Mouse (Mus musculus) heart, embryonic 16.5 days (tissue): ENCODE results near the gene Hoxa3. TPM values are rescaled to one million over a fixed set of nuclear protein-coding genes. Genes with fewer than 3 reads are reported as not detected.

Experiments
- ATAC-seq: fragments of 200-750 bp; cut with Nextera tagmentation; replicated peaks from 2 replicates; pipeline ENCODE4 v1.8.0; 2017; ENCODE audit warnings: moderate number of reproducible peaks; ENCODE audit not compliant: insufficient read depth, low FRiP score; ENCODE audit errors: extremely low read depth
- H3K27ac ChIP-seq: fragments of 300-500 bp; sonication (generic); 2 replicates; pipeline ENCODE4 v1.5.1; 2014; ENCODE audit warnings: mild to moderate bottlenecking, low read length, control low read depth, moderate library complexity
- H3K27me3 ChIP-seq: fragments of 300-500 bp; sonication (generic); 2 replicates; pipeline ENCODE4 v1.6.1; 2014; ENCODE audit warnings: low read length, mixed read lengths; ENCODE audit not compliant: control insufficient read depth, insufficient read depth
- H3K36me3 ChIP-seq: fragments of 300-500 bp; sonication (generic); 2 replicates; pipeline ENCODE4 v1.6.1; 2014; ENCODE audit not compliant: control insufficient read depth, insufficient read depth
- H3K4me1 ChIP-seq: fragments of 300-500 bp; sonication (generic); 2 replicates; pipeline ENCODE4 v1.6.1; 2014; ENCODE audit warnings: low read length, mixed read lengths; ENCODE audit not compliant: control insufficient read depth, insufficient read depth
- H3K4me2 ChIP-seq: fragments of 300-500 bp; sonication (generic); 2 replicates; pipeline ENCODE4 v1.6.1; 2014; ENCODE audit warnings: low read depth, mild to moderate bottlenecking, control low read depth, low read length
- H3K4me3 ChIP-seq: fragments of 300-500 bp; sonication (generic); 2 replicates; pipeline ENCODE4 v1.5.1; 2014; ENCODE audit warnings: mild to moderate bottlenecking, control low read depth, low read length
- H3K9ac ChIP-seq: fragments of 300-500 bp; sonication (generic); 2 replicates; pipeline ENCODE4 v1.6.1; 2014; ENCODE audit warnings: low read length, control low read depth
- H3K9me3 ChIP-seq: fragments of 300-500 bp; sonication (generic); replicated peaks from 2 replicates; pipeline ENCODE4 v1.6.1; 2016; ENCODE audit warnings: low read length; ENCODE audit not compliant: control insufficient read depth
- WGBS: fragments of 180-500 bp; shearing (Covaris S2); extraction: QIAGEN DNeasy Blood & Tissue Kit; methylation state at CpG from one replicate; pipeline ENCODE4 v1.1.7; 2014; 5-methylcytosine and 5-hydroxymethylcytosine counted together
- polyA plus RNA-seq: library from polyadenylated mRNA; unstranded; fragments of >200 nt; fragmentation: Nextera tagmentation; extraction: Ambion mirVana; gene quantifications from 2 replicates; pipeline ENCODE4 v1.2.1, GENCODE M21; 2015

The Hoxa3 gene
- 0.89 and 1.3 TPM in 2 replicates for polyA plus RNA-seq

- 6% methylated on average over 38 of the region's 38 CpGs for WGBS
- Histone ChIP-seq H3K4me3 (peak within 1 kb of the TSS; percentile 39), H3K27me3 (peaks cover 98% of the 10 kb centered on the region), H3K27ac (no peak within 1 kb of the TSS), H3K36me3 (no peaks in the 10 kb centered on the region), H3K4me1 (peaks cover 13% of the 10 kb centered on the region), H3K9ac (no peak within 1 kb of the TSS), H3K4me2 (peak within 1 kb of the TSS; percentile 49), H3K9me3 (no peaks in the 10 kb centered on the region)
- ATAC-seq: no peak
These were observed at the start of gene Hoxa3, which contains the start of gene Gm28308 for GRCm38 (mm10) chr6:52213119-52213986. Gene Hoxa3, minus strand, starts transcription at chr6:52213336. Gene Gm28308, minus strand, starts transcription at chr6:52213339.

GRCm38 (mm10) chr6:52262463-52263320, 49.6 kb upstream of the Hoxa3 start:
- no peak overlapping the region for H3K4me3 ChIP-seq
- 2% methylated on average over 24 of the region's 24 CpGs for WGBS

DNA sequence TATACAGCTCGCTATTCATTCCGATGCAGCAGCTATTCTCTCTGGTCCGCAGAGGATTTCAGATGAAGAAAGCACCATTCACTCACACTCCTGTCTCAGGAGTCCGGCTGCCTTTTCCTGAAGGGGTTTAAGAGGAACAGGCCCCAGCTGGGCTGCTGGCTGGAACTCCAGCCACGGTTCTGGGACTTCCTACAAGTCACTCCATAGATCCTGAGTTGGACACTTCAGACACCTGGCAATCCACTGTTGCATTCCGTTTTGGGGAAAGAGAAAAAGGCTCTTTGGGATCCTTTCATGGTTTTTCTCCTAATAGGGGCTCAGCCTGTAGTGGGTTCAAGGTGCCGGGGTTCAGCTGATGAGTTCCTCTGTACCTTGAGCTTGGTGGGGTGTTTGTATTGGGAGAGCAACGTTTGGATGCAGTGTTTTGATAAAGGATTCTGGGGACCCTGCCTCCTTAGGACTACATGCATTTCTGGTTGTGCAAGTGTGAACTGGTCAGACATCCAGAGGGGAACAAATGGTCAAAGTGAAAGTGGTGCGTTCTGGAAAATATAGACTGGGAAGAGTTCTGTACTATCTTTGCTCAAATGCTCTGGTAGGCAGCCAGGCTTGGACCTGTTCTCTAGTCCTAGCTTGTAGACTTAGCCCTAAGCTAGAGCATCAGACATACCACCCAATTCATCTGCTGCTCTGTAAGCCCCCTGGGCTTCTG, 48.8 kb upstream of the Hoxa3 start:
- Histone ChIP-seq H3K36me3 (no peaks in the 10 kb centered on the region), H3K27me3 (peaks cover 78% of the 10 kb centered on the region), H3K9ac (no peak overlapping the region), H3K4me2 (no peak overlapping the region), H3K27ac (no peak overlapping the region), H3K4me3 (no peak overlapping the region), H3K9me3 (no peaks in the 10 kb centered on the region), H3K4me1 (peaks cover 10% of the 10 kb centered on the region)
- no peak for ATAC-seq
- 5% methylated on average over 9 of the region's 9 CpGs for WGBS

More at GRCm38 (mm10) chr6:52262463-52263320, 49.6 kb upstream of the Hoxa3 start:
- Histone ChIP-seq H3K9ac (no peak overlapping the region), H3K9me3 (no peaks in the 10 kb centered on the region), H3K4me1 (peaks cover 10% of the 10 kb centered on the region), H3K27ac (no peak overlapping the region), H3K4me2 (no peak overlapping the region), H3K36me3 (no peaks in the 10 kb centered on the region), H3K27me3 (peaks cover 77% of the 10 kb centered on the region)
- no peak for ATAC-seq

DNA sequence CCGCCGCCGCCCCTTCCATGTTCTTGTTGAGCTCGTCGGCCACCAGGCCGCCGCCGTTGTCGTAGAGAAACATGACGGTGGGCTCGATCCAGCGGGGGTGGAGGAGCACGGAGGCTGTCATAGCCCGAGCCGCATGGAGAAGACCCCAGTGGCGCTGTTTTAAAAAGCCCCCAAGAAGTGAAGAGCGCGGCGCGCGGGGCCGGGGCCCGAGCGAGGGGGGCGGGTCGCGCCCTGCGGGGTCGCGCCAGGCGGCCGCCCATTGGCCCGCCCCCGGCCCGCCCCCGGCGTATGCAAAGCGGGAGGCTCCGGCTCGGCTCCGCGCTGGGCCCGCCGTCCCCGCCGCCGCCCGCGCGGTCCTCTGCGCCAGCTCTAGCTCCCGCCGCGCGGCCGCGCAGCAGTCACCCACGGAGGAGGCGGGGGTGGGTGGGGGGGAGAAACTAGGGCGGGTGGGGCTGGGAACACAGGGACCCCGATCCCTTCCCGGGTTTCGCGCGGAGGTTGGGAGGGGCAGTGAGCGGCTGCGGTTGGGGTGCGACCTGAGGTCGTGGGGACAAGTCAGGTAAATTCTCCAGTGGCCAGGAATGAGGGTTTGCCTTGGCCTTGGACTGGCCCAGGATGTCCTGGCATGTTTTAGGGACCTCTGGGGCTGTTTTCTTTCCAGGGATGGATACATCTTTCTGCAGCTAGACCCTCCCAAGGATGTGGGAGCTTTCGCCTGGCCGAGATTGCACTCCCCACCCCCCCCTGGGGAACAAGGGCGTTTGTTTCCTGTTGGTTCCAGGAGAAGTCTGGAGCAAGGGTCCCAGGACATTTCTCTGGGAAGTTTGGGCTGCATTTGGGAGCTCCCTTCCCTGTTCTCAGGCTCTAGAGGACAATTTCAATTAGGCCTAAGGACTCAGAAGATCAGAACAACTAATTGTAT, 47.8 kb upstream of the Hoxa3 start, which contains the start of gene Hoxa13:
Hoxa13 (minus strand) TSS at position 227 of the 922 bp plus-strand sequence.
- 1% methylated on average over 40 of the region's 72 CpGs for WGBS
- Histone ChIP-seq H3K9ac (no peak within 1 kb of the TSS), H3K9me3 (no peaks in the 10 kb centered on the region), H3K27me3 (peaks cover 76% of the 10 kb centered on the region), H3K4me3 (peak within 1 kb of the TSS; percentile 55), H3K4me2 (peak within 1 kb of the TSS; percentile 74), H3K36me3 (no peaks in the 10 kb centered on the region), H3K27ac (no peak within 1 kb of the TSS), H3K4me1 (peaks cover 10% of the 10 kb centered on the region)
- peak; percentile 63; the same call in 1 of the 2 replicates for ATAC-seq

GRCm38 (mm10) chr6:52259811-52260261, 46.7 kb upstream of the Hoxa3 start:
- H3K27me3 ChIP-seq: peaks cover 76% of the 10 kb centered on the region
- under 1% methylated on average over 38 of the region's 39 CpGs for WGBS
- H3K27ac ChIP-seq: no peak overlapping the region
- H3K4me3 ChIP-seq: peak overlapping the region; percentile 55
- no peaks in the 10 kb centered on the region for H3K36me3 ChIP-seq
- no peak for ATAC-seq
- H3K4me1 ChIP-seq: peaks cover 10% of the 10 kb centered on the region
- H3K9ac ChIP-seq: no peak overlapping the region
- no peaks in the 10 kb centered on the region for H3K9me3 ChIP-seq
- H3K4me2 ChIP-seq: peak overlapping the region; percentile 74

DNA sequence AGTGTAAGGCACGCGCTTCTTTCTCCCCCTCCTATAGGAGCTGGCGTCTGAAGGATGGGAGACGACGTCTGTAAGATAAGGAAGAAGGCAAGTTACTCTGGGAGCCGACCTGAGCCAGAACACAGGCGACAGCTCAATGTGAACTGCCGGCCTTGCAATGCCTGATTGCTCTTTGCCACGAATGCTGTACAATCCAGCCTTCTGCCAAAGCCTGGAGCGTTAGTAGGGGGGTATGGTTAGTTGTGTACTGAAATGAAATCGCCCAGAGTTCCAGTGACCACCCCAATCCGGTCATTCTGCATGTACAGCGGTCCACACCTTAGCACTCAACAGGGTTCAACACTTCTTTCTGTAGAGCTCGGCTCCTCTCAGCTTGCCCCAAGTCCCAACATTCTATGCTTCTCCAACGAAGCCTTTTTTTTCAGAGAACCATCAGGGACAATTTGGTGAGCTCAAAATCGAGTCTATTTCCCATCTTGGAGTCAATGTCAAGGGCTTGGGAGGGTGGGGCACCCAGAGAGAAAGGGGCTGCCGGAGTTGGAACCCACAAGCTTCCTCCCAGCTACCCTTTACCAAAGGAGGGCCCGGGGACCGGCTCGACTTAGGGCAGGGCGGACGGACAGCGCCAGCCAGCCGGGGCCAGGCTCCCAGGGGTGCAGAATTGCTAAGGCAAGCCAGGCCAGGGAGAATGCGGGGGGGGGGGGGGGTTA, 46.1 kb upstream of the Hoxa3 start:
- WGBS: 2% methylated on average over 23 of the region's 25 CpGs
- H3K27me3 ChIP-seq: peaks cover 71% of the 10 kb centered on the region
- no peak overlapping the region for H3K27ac ChIP-seq
- H3K4me3 ChIP-seq: no peak overlapping the region
- H3K9ac ChIP-seq: no peak overlapping the region
- H3K4me2 ChIP-seq: no peak overlapping the region
- no peaks in the 10 kb centered on the region for H3K36me3 ChIP-seq
- ATAC-seq: no peak
- peaks cover 10% of the 10 kb centered on the region for H3K4me1 ChIP-seq
- no peaks in the 10 kb centered on the region for H3K9me3 ChIP-seq

GRCm38 (mm10) chr6:52256956-52257355, 43.8 kb upstream of the Hoxa3 start:
- Histone ChIP-seq H3K4me3 (no peak overlapping the region), H3K36me3 (no peaks in the 10 kb centered on the region), H3K9ac (no peak overlapping the region), H3K27ac (no peak overlapping the region), H3K9me3 (no peaks in the 10 kb centered on the region), H3K4me2 (no peak overlapping the region), H3K27me3 (peaks cover 69% of the 10 kb centered on the region), H3K4me1 (peaks cover 10% of the 10 kb centered on the region)
- WGBS: under 1% methylated on average over 6 of the region's 6 CpGs
- ATAC-seq: no peak
